Mouse (Mus musculus): ENCODE data around the gene Cd52. TPM values are rescaled to one million over a fixed set of nuclear protein-coding genes. Genes with fewer than 3 reads are reported as not detected.

Gene Cd52
- polyA plus RNA-seq, 1 experiment: not detected

GRCm38 (mm10) chr4:134061944-134062446 lies 32.9 kb downstream of the Cd52 start:
- H3K79me3 ChIP-seq (ENCODE audit: low read depth): no peaks in the 10 kb centered on the region
- peaks cover 48% of the 10 kb centered on the region for H3K27me3 ChIP-seq (ENCODE audit: control insufficient read depth, insufficient read depth, insufficient read length)
- no peak overlapping the region for H3K4me3 ChIP-seq (ENCODE audit: insufficient read depth, poor library complexity, severe bottlenecking)
- H3K36me3 ChIP-seq (ENCODE audit: control insufficient read depth, insufficient read depth): no peaks in the 10 kb centered on the region
- TF ChIP-seq FOSL1 (IDR thresholded peaks at IDR 0.05; ENCODE audit: insufficient read depth, low read length, poor library complexity, severe bottlenecking) (no peak), USF1 (IDR thresholded peaks at IDR 0.05; ENCODE audit: low read depth) (no peak), MYOD1 (IDR thresholded peaks at IDR 0.05; ENCODE audit: control insufficient read depth, insufficient read length, low read depth) (peak; percentile 40), CTCF (IDR thresholded peaks at IDR 0.05; ENCODE audit: control insufficient read depth, insufficient read depth, insufficient read length) (no peak)
- no peaks in the 10 kb centered on the region for H3K79me2 ChIP-seq (ENCODE audit: control insufficient read depth, insufficient read depth)
- H3ac ChIP-seq (ENCODE audit: control insufficient read depth, insufficient read length, low read depth): no peak overlapping the region

- Histone ChIP-seq H3K4me3 (ENCODE audit: insufficient read depth, poor library complexity, severe bottlenecking) (no peak overlapping the region), H3K79me3 (ENCODE audit: low read depth) (no peaks in the 10 kb centered on the region), H3ac (ENCODE audit: control insufficient read depth, insufficient read length, low read depth) (no peak overlapping the region), H3K27me3 (ENCODE audit: control insufficient read depth, insufficient read depth, insufficient read length) (peaks cover 45% of the 10 kb centered on the region), H3K79me2 (ENCODE audit: control insufficient read depth, insufficient read depth) (no peaks in the 10 kb centered on the region), H3K36me3 (ENCODE audit: control insufficient read depth, insufficient read depth) (no peaks in the 10 kb centered on the region)
- TF ChIP-seq CEBPB (IDR thresholded peaks at IDR 0.05; ENCODE audit: low read depth) (peak; percentile 26), USF1 (IDR thresholded peaks at IDR 0.05; ENCODE audit: low read depth) (no peak)
Observed at GRCm38 (mm10) chr4:134061166-134061830, 33.6 kb downstream of the Cd52 start.

- no peak within 1 kb of the TSS for H3K4me3 ChIP-seq (ENCODE audit: insufficient read depth, poor library complexity, severe bottlenecking)
- H3K36me3 ChIP-seq (ENCODE audit: control insufficient read depth, insufficient read depth): no peaks in the 10 kb centered on the region
- TF ChIP-seq USF1 (IDR thresholded peaks at IDR 0.05; ENCODE audit: low read depth): no peak
- TF ChIP-seq MYOD1 (IDR thresholded peaks at IDR 0.05; ENCODE audit: control insufficient read depth, insufficient read length, low read depth): no peak
- H3K79me2 ChIP-seq (ENCODE audit: control insufficient read depth, insufficient read depth): no peaks in the 10 kb centered on the region
- H3K27me3 ChIP-seq (ENCODE audit: control insufficient read depth, insufficient read depth, insufficient read length): peaks cover 42% of the 10 kb centered on the region
- H3K79me3 ChIP-seq (ENCODE audit: low read depth): no peaks in the 10 kb centered on the region
- no peak within 1 kb of the TSS for H3ac ChIP-seq (ENCODE audit: control insufficient read depth, insufficient read length, low read depth)
Observed at GRCm38 (mm10) chr4:134060135-134060865, 34.6 kb downstream of the Cd52 start, which contains the start of gene Crybg2. Crybg2 (plus strand) TSS chr4:134060815.

- Histone ChIP-seq H3ac (ENCODE audit: control insufficient read depth, insufficient read length, low read depth) (no peak overlapping the region), H3K79me3 (ENCODE audit: low read depth) (no peaks in the 10 kb centered on the region), H3K4me3 (ENCODE audit: insufficient read depth, poor library complexity, severe bottlenecking) (no peak overlapping the region), H3K36me3 (ENCODE audit: control insufficient read depth, insufficient read depth) (no peaks in the 10 kb centered on the region), H3K27me3 (ENCODE audit: control insufficient read depth, insufficient read depth, insufficient read length) (peaks cover 41% of the 10 kb centered on the region), H3K79me2 (ENCODE audit: control insufficient read depth, insufficient read depth) (no peaks in the 10 kb centered on the region)
- TF ChIP-seq MYOG (IDR thresholded peaks at IDR 0.05; ENCODE audit: control insufficient read depth, extremely low read depth, insufficient read length) (no peak), USF1 (IDR thresholded peaks at IDR 0.05; ENCODE audit: low read depth) (no peak)
Observed at GRCm38 (mm10) chr4:134058908-134059307, 36.0 kb downstream of the Cd52 start.

GRCm38 (mm10) chr4:134058166-134058715 lies 36.6 kb downstream of the Cd52 start:
- H3K79me2 ChIP-seq (ENCODE audit: control insufficient read depth, insufficient read depth): no peaks in the 10 kb centered on the region
- no peaks in the 10 kb centered on the region for H3K79me3 ChIP-seq (ENCODE audit: low read depth)
- H3ac ChIP-seq (ENCODE audit: control insufficient read depth, insufficient read length, low read depth): no peak overlapping the region
- TF ChIP-seq FOSL1 (IDR thresholded peaks at IDR 0.05; ENCODE audit: insufficient read depth, low read length, poor library complexity, severe bottlenecking) (no peak), USF1 (IDR thresholded peaks at IDR 0.05; ENCODE audit: low read depth) (no peak), CTCF (IDR thresholded peaks at IDR 0.05; ENCODE audit: control insufficient read depth, insufficient read depth, insufficient read length) (no peak), CEBPB (IDR thresholded peaks at IDR 0.05; ENCODE audit: low read depth) (no peak), MYOG (IDR thresholded peaks at IDR 0.05; ENCODE audit: control insufficient read depth, extremely low read depth, insufficient read length) (no peak), MYOD1 (IDR thresholded peaks at IDR 0.05; ENCODE audit: control insufficient read depth, insufficient read length, low read depth) (no peak), MAX (IDR thresholded peaks at IDR 0.05) (no peak)
- peaks cover 46% of the 10 kb centered on the region for H3K27me3 ChIP-seq (ENCODE audit: control insufficient read depth, insufficient read depth, insufficient read length)
- no peak overlapping the region for H3K4me3 ChIP-seq (ENCODE audit: insufficient read depth, poor library complexity, severe bottlenecking)
- no peaks in the 10 kb centered on the region for H3K36me3 ChIP-seq (ENCODE audit: control insufficient read depth, insufficient read depth)

- TF ChIP-seq USF1 (IDR thresholded peaks at IDR 0.05; ENCODE audit: low read depth) (no peak), FOSL1 (IDR thresholded peaks at IDR 0.05; ENCODE audit: insufficient read depth, low read length, poor library complexity, severe bottlenecking) (no peak), MYOD1 (IDR thresholded peaks at IDR 0.05; ENCODE audit: control insufficient read depth, insufficient read length, low read depth) (no peak), CTCF (IDR thresholded peaks at IDR 0.05; ENCODE audit: control insufficient read depth, insufficient read depth, insufficient read length) (no peak), MYOG (IDR thresholded peaks at IDR 0.05; ENCODE audit: control insufficient read depth, extremely low read depth, insufficient read length) (no peak), CEBPB (IDR thresholded peaks at IDR 0.05; ENCODE audit: low read depth) (no peak), MAX (IDR thresholded peaks at IDR 0.05) (no peak)
- Histone ChIP-seq H3K4me3 (ENCODE audit: insufficient read depth, poor library complexity, severe bottlenecking) (no peak within 1 kb of the TSS), H3K36me3 (ENCODE audit: control insufficient read depth, insufficient read depth) (no peaks in the 10 kb centered on the region), H3K79me2 (ENCODE audit: control insufficient read depth, insufficient read depth) (no peaks in the 10 kb centered on the region), H3K27me3 (ENCODE audit: control insufficient read depth, insufficient read depth, insufficient read length) (peaks cover 41% of the 10 kb centered on the region), H3K79me3 (ENCODE audit: low read depth) (no peaks in the 10 kb centered on the region), H3ac (ENCODE audit: control insufficient read depth, insufficient read length, low read depth) (no peak within 1 kb of the TSS)
Observed at GRCm38 (mm10) chr4:134053538-134053937, 41.3 kb downstream of the Cd52 start, which contains the start of gene Zfp683. Zfp683 (plus strand) TSS chr4:134053838.

Measured in C2C12 (cell line).